Mouse (Mus musculus) heart, adult 8-10 months (tissue): ENCODE measurements at regions not wholly inside any gene's neighbourhood (a gene's known extent, or its start where the extent isn't known, plus 50 kb on each side); places are given as distances from the start of the nearest gene placed in this dataset.

Source experiments
- DNase-seq: peaks from one replicate; pipeline ENCODE4 v3.0.0; 2022; ENCODE audit warnings: low spot score

GRCm38 (mm10) chr5:119058231-119058851, 497.9 kb downstream of the Med13l start:
- DNase-seq = peak; percentile 85

GRCm38 (mm10) chr5:119059223-119059622, 498.7 kb downstream of the Med13l start:
- DNase-seq = no peak

GRCm38 (mm10) chr5:119060886-119061285, 500.4 kb downstream of the Med13l start:
- DNase-seq = no peak

- no peak for DNase-seq
These were observed 502.0 kb downstream of the Med13l start for GRCm38 (mm10) chr5:119062478-119062877.

- DNase-seq = no peak
These were observed 506.2 kb downstream of the Med13l start for GRCm38 (mm10) chr5:119066666-119067065.

GRCm38 (mm10) chr5:119069765-119070333, 509.4 kb downstream of the Med13l start:
- no peak for DNase-seq

- DNase-seq = no peak
These were observed 512.2 kb downstream of the Med13l start for GRCm38 (mm10) chr5:119072712-119073111.

- DNase-seq = no peak
These were observed 520.3 kb downstream of the Med13l start for GRCm38 (mm10) chr5:119080747-119081146.

GRCm38 (mm10) chr5:119082895-119083294, 522.4 kb downstream of the Med13l start:
- no peak for DNase-seq

- DNase-seq = no peak
These were observed 537.2 kb downstream of the Med13l start for GRCm38 (mm10) chr5:119097576-119098193.

- no peak for DNase-seq
These were observed 539.3 kb downstream of the Med13l start for GRCm38 (mm10) chr5:119099817-119100216.

- no peak for DNase-seq
These were observed 543.0 kb downstream of the Med13l start for GRCm38 (mm10) chr5:119103503-119103902.

- DNase-seq = no peak
These were observed 547.4 kb downstream of the Med13l start for GRCm38 (mm10) chr5:119107898-119108297.

- DNase-seq = no peak
These were observed 549.0 kb downstream of the Med13l start for GRCm38 (mm10) chr5:119109501-119109900.

- DNase-seq = no peak
These were observed 553.6 kb downstream of the Med13l start for GRCm38 (mm10) chr5:119114074-119114473.

- DNase-seq = no peak
These were observed 544.7 kb upstream of the Tbx3 start for GRCm38 (mm10) chr5:119125745-119126144.

GRCm38 (mm10) chr5:119130176-119130575, 540.3 kb upstream of the Tbx3 start:
- DNase-seq = no peak

- no peak for DNase-seq
These were observed 539.0 kb upstream of the Tbx3 start for GRCm38 (mm10) chr5:119131461-119131860.

GRCm38 (mm10) chr5:119133378-119133777, 537.1 kb upstream of the Tbx3 start:
- no peak for DNase-seq

- DNase-seq = no peak
These were observed 533.6 kb upstream of the Tbx3 start for GRCm38 (mm10) chr5:119136916-119137315.

GRCm38 (mm10) chr5:119137409-119137808, 533.1 kb upstream of the Tbx3 start:
- DNase-seq = no peak

GRCm38 (mm10) chr5:119137821-119138221, 532.6 kb upstream of the Tbx3 start:
- no peak for DNase-seq

- no peak for DNase-seq
These were observed 532.2 kb upstream of the Tbx3 start for GRCm38 (mm10) chr5:119138293-119138692.
